Mouse (Mus musculus) stomach, embryonic 16.5 days (tissue): ENCODE data around the gene Glis3. TPM values are rescaled to one million over a fixed set of nuclear protein-coding genes. Genes with fewer than 3 reads are reported as not detected.

ENCODE experiments used
- ATAC-seq: fragments of 200-750 bp; cut with Nextera tagmentation; 2 replicates; pipeline ENCODE4 v1.8.0; 2017; ENCODE audit warnings: moderate number of reproducible peaks, moderate TSS enrichment; ENCODE audit not compliant: insufficient read depth, low FRiP score
- H3K27ac ChIP-seq: fragments of 300-500 bp; sonication (generic); 2 replicates; pipeline ENCODE4 v1.5.1; 2014; ENCODE audit warnings: low read length
- H3K27me3 ChIP-seq: fragments of 300-500 bp; sonication (generic); 2 replicates; pipeline ENCODE4 v1.6.1; 2014; ENCODE audit warnings: low read length, control low read depth, mixed read lengths; ENCODE audit not compliant: control insufficient read depth, insufficient read depth
- H3K36me3 ChIP-seq: fragments of 300-500 bp; sonication (generic); 2 replicates; pipeline ENCODE4 v1.6.1; 2014; ENCODE audit warnings: low read length; ENCODE audit not compliant: control insufficient read depth, insufficient read depth
- H3K4me1 ChIP-seq: fragments of 300-500 bp; sonication (generic); 2 replicates; pipeline ENCODE4 v1.6.1; 2014; ENCODE audit warnings: low read length, control low read depth, mixed read lengths; ENCODE audit not compliant: control insufficient read depth, insufficient read depth
- H3K4me2 ChIP-seq: fragments of 300-500 bp; sonication (generic); 2 replicates; pipeline ENCODE4 v1.6.1; 2014; ENCODE audit warnings: low read depth, low read length, mixed read lengths
- H3K4me3 ChIP-seq: fragments of 300-500 bp; sonication (generic); replicated peaks from 2 replicates; pipeline ENCODE4 v1.5.1; 2014; ENCODE audit warnings: mild to moderate bottlenecking, low read length
- H3K9ac ChIP-seq: fragments of 300-500 bp; sonication (generic); 2 replicates; pipeline ENCODE4 v1.6.1; 2014; ENCODE audit warnings: low read length
- H3K9me3 ChIP-seq: fragments of 300-500 bp; sonication (generic); replicated peaks from 2 replicates; pipeline ENCODE4 v1.6.1; 2016; ENCODE audit warnings: low read length, control low read depth; ENCODE audit not compliant: control insufficient read depth
- whole genome bisulfite sequencing: fragments of 180-500 bp; shearing (Covaris S2); extraction: QIAGEN DNeasy Blood & Tissue Kit; methylation state at CpG from one replicate; pipeline ENCODE4 v1.1.7; 2014; 5-methylcytosine and 5-hydroxymethylcytosine counted together
- polyA plus RNA-seq: library from polyadenylated mRNA; unstranded; fragments of >200 nt; fragmentation: Nextera tagmentation; extraction: Ambion mirVana; gene quantifications from 2 replicates; pipeline ENCODE4 v1.2.1, GENCODE M21; 2015

Gene Glis3
- polyA plus RNA-seq, 1 experiment from 2014 or later: 2.4 TPM

- H3K36me3 ChIP-seq: no peaks in the 10 kb centered on the region
Observed at GRCm38 (mm10) chr19:28592981-28593380, 86.9 kb downstream of the Glis3 start.

GRCm38 (mm10) chr19:28591736-28592477 lies 88.0 kb downstream of the Glis3 start:
- 74% methylated on average over 7 of the region's 7 CpGs for WGBS
- peaks cover 5% of the 10 kb centered on the region; the same call in 1 of the 2 replicates for H3K4me1 ChIP-seq
- no peak for ATAC-seq

More at GRCm38 (mm10) chr19:28592981-28593380, 86.9 kb downstream of the Glis3 start:
- Histone ChIP-seq H3K4me3 (no peak overlapping the region), H3K4me2 (no peak overlapping the region), H3K27ac (no peak overlapping the region), H3K9ac (no peak overlapping the region), H3K4me1 (peaks cover 5% of the 10 kb centered on the region; the same call in 1 of the 2 replicates), H3K27me3 (no peaks in the 10 kb centered on the region), H3K9me3 (no peaks in the 10 kb centered on the region)
- ATAC-seq: no peak
- 62% methylated on average over 13 of the region's 13 CpGs for WGBS

GRCm38 (mm10) chr19:28580499-28580898 lies 99.4 kb downstream of the Glis3 start:
- WGBS: 55% methylated on average over 8 of the region's 8 CpGs
- Histone ChIP-seq H3K9ac (no peak overlapping the region), H3K36me3 (no peaks in the 10 kb centered on the region), H3K9me3 (no peaks in the 10 kb centered on the region), H3K4me1 (0 out of 2 replicates have a peak, but pooled peaks cover 3% of the 10 kb centered on the region), H3K27me3 (no peaks in the 10 kb centered on the region), H3K27ac (no peak overlapping the region), H3K4me3 (no peak overlapping the region), H3K4me2 (peak overlapping the region; percentile 17; the same call in 1 of the 2 replicates)
- ATAC-seq: 0 out of 2 replicates have a peak, but pooled peaks have one; percentile 21

More at GRCm38 (mm10) chr19:28591736-28592477, 88.0 kb downstream of the Glis3 start:
- Histone ChIP-seq H3K4me3 (no peak overlapping the region), H3K9me3 (no peaks in the 10 kb centered on the region), H3K4me2 (no peak overlapping the region), H3K27ac (no peak overlapping the region), H3K27me3 (no peaks in the 10 kb centered on the region), H3K9ac (no peak overlapping the region), H3K36me3 (no peaks in the 10 kb centered on the region)

GRCm38 (mm10) chr19:28579724-28580375 lies 100.0 kb downstream of the Glis3 start:
- ATAC-seq: peak; percentile 62; the same call in 1 of the 2 replicates
- Histone ChIP-seq H3K4me2 (peak overlapping the region; percentile 30; the same call in 1 of the 2 replicates), H3K4me3 (0 out of 2 replicates have a peak overlapping the region, but pooled peaks have one; percentile 7), H3K27ac (0 out of 2 replicates have a peak overlapping the region, but pooled peaks have one; percentile 10), H3K36me3 (no peaks in the 10 kb centered on the region), H3K9ac (no peak overlapping the region), H3K9me3 (no peaks in the 10 kb centered on the region), H3K4me1 (0 out of 2 replicates have a peak, but pooled peaks cover 3% of the 10 kb centered on the region), H3K27me3 (no peaks in the 10 kb centered on the region)
- 44% methylated on average over 14 of the region's 14 CpGs for WGBS

GRCm38 (mm10) chr19:28577023-28577422 lies 102.9 kb downstream of the Glis3 start:
- no peak overlapping the region for H3K27ac ChIP-seq

GRCm38 (mm10) chr19:28576619-28577018 lies 103.3 kb downstream of the Glis3 start:
- Histone ChIP-seq H3K9ac (no peak overlapping the region), H3K4me3 (no peak overlapping the region), H3K36me3 (no peaks in the 10 kb centered on the region), H3K9me3 (no peaks in the 10 kb centered on the region), H3K4me1 (0 out of 2 replicates have a peak, but pooled peaks cover 3% of the 10 kb centered on the region), H3K27ac (no peak overlapping the region), H3K27me3 (no peaks in the 10 kb centered on the region), H3K4me2 (no peak overlapping the region)
- 61% methylated on average over 6 of the region's 6 CpGs for WGBS
- ATAC-seq: no peak

More at GRCm38 (mm10) chr19:28577023-28577422, 102.9 kb downstream of the Glis3 start:
- Histone ChIP-seq H3K4me1 (0 out of 2 replicates have a peak, but pooled peaks cover 3% of the 10 kb centered on the region), H3K36me3 (no peaks in the 10 kb centered on the region), H3K27me3 (no peaks in the 10 kb centered on the region), H3K9ac (no peak overlapping the region), H3K4me2 (no peak overlapping the region), H3K9me3 (no peaks in the 10 kb centered on the region), H3K4me3 (no peak overlapping the region)
- ATAC-seq: no peak
- WGBS: 89% methylated on average over 12 of the region's 12 CpGs

- ATAC-seq: no peak
Observed at GRCm38 (mm10) chr19:28573641-28574040, 106.2 kb downstream of the Glis3 start.

GRCm38 (mm10) chr19:28569856-28570255 lies 110.0 kb downstream of the Glis3 start:
- WGBS: 62% methylated on average over 3 of the region's 3 CpGs
- no peak overlapping the region for H3K4me3 ChIP-seq
- H3K9ac ChIP-seq: no peak overlapping the region
- no peak overlapping the region for H3K27ac ChIP-seq
- H3K9me3 ChIP-seq: no peaks in the 10 kb centered on the region
- H3K4me2 ChIP-seq: no peak overlapping the region
- no peaks in the 10 kb centered on the region for H3K4me1 ChIP-seq
- no peaks in the 10 kb centered on the region for H3K36me3 ChIP-seq
- H3K27me3 ChIP-seq: no peaks in the 10 kb centered on the region
- ATAC-seq: no peak

More at GRCm38 (mm10) chr19:28573641-28574040, 106.2 kb downstream of the Glis3 start:
- WGBS: 84% methylated on average over 3 of the region's 3 CpGs
- Histone ChIP-seq H3K27me3 (no peaks in the 10 kb centered on the region), H3K36me3 (no peaks in the 10 kb centered on the region), H3K4me1 (no peaks in the 10 kb centered on the region), H3K9me3 (no peaks in the 10 kb centered on the region), H3K9ac (no peak overlapping the region), H3K4me3 (no peak overlapping the region), H3K4me2 (no peak overlapping the region), H3K27ac (no peak overlapping the region)

- WGBS: 67% methylated on average over 1 of the region's 1 CpGs
- no peaks in the 10 kb centered on the region for H3K9me3 ChIP-seq
- H3K27me3 ChIP-seq: no peaks in the 10 kb centered on the region
- no peak overlapping the region for H3K4me2 ChIP-seq
- no peak overlapping the region for H3K4me3 ChIP-seq
- ATAC-seq: no peak
- no peaks in the 10 kb centered on the region for H3K4me1 ChIP-seq
- H3K36me3 ChIP-seq: no peaks in the 10 kb centered on the region
- H3K9ac ChIP-seq: no peak overlapping the region
- no peak overlapping the region for H3K27ac ChIP-seq
Observed at GRCm38 (mm10) chr19:28567100-28567499, 112.8 kb downstream of the Glis3 start.
